Mouse (Mus musculus) limb, embryonic 14.5 days (tissue): ENCODE measurements around the gene Atp2a1. TPM values are rescaled to one million over a fixed set of nuclear protein-coding genes. Genes with fewer than 3 reads are reported as not detected.

Experiments
- ATAC-seq: fragments of 200-750 bp; cut with Nextera tagmentation; 2 replicates; pipeline ENCODE4 v1.8.0; 2017; ENCODE audit warnings: low read depth, moderate number of reproducible peaks, moderate TSS enrichment; ENCODE audit not compliant: low FRiP score
- DNase-seq: peaks from one replicate; pipeline ENCODE4 v3.0.0-alpha.2; 2015; ENCODE audit warnings: low spot score
- H3K27ac ChIP-seq: fragments of 300-500 bp; sonication (generic); replicated peaks from 2 replicates; pipeline ENCODE4 v1.5.1; 2014; ENCODE audit warnings: low read depth, mild to moderate bottlenecking, low read length, moderate library complexity, mixed read lengths
- H3K27me3 ChIP-seq: fragments of 300-500 bp; sonication (generic); 2 replicates; pipeline ENCODE4 v1.6.1; 2014; ENCODE audit warnings: low read length, mixed read lengths; ENCODE audit not compliant: control insufficient read depth, insufficient read depth
- H3K36me3 ChIP-seq: fragments of 300-500 bp; sonication (generic); 2 replicates; pipeline ENCODE4 v1.6.1; 2014; ENCODE audit warnings: mild to moderate bottlenecking, low read length, moderate library complexity, mixed read lengths; ENCODE audit not compliant: control insufficient read depth, insufficient read depth
- H3K4me1 ChIP-seq: fragments of 300-500 bp; sonication (generic); 2 replicates; pipeline ENCODE4 v1.6.1; 2014; ENCODE audit warnings: antibody characterized with exemption, low read length, mixed read lengths; ENCODE audit not compliant: control insufficient read depth, insufficient read depth
- H3K4me2 ChIP-seq: fragments of 300-500 bp; sonication (generic); replicated peaks from 2 replicates; pipeline ENCODE4 v1.6.1; 2014; ENCODE audit warnings: low read depth, mild to moderate bottlenecking, low read length, moderate library complexity; ENCODE audit not compliant: severe bottlenecking
- H3K4me3 ChIP-seq: fragments of 300-500 bp; sonication (generic); replicated peaks from 2 replicates; pipeline ENCODE4 v1.5.1; 2014; ENCODE audit warnings: low read length
- H3K9ac ChIP-seq: fragments of 300-500 bp; sonication (generic); 2 replicates; pipeline ENCODE4 v1.6.1; 2014; ENCODE audit warnings: mild to moderate bottlenecking, low read depth, low read length, moderate library complexity; ENCODE audit not compliant: severe bottlenecking
- H3K9me3 ChIP-seq: fragments of 300-500 bp; sonication (generic); 2 replicates; pipeline ENCODE4 v1.6.1; 2016; ENCODE audit warnings: low read length; ENCODE audit not compliant: control insufficient read depth
- POLR2A ChIP-seq: fragments of 200-500 bp; IDR thresholded peaks from 2 replicates; pipeline ENCODE4 v1.8.0; 2012; ENCODE audit warnings: inconsistent platforms, mild to moderate bottlenecking, moderate library complexity, borderline replicate concordance; ENCODE audit not compliant: insufficient read depth, insufficient read length; ENCODE audit errors: extremely low read depth
- WGBS: fragments of 180-500 bp; shearing (Covaris S2); extraction: QIAGEN DNeasy Blood & Tissue Kit; methylation state at CpG from one replicate; pipeline ENCODE4 v1.1.7; 2014; 5-methylcytosine and 5-hydroxymethylcytosine counted together
- polyA plus RNA-seq, 2 experiments: library from polyadenylated mRNA; depleted of rRNA in 1 of 2; stranded (reverse) in 1 of 2; unstranded in 1 of 2; fragments of >200 nt; fragmentation: Nextera tagmentation in 1 of 2; extraction: Ambion mirVana in 1 of 2; gene quantifications; 2 replicates each; pipeline versions ENCODE4 v1.2.1 to v1.2.3; 2012 to 2014

Atp2a1 gene
- polyA plus RNA-seq, 2 experiments = 89.8 to 131 TPM

- no peaks in the 10 kb centered on the region for H3K27me3 ChIP-seq
- no peaks in the 10 kb centered on the region for H3K9me3 ChIP-seq
- 0 out of 2 replicates have a peak, but pooled peaks cover 2% of the 10 kb centered on the region for H3K36me3 ChIP-seq
- H3K4me1 ChIP-seq = no peaks in the 10 kb centered on the region
- DNase-seq = no peak
- no peak overlapping the region for H3K4me2 ChIP-seq
- TF ChIP-seq POLR2A = no peak
- no peak overlapping the region for H3K4me3 ChIP-seq
- ATAC-seq = no peak
- H3K27ac ChIP-seq = no peak overlapping the region
- no peak overlapping the region for H3K9ac ChIP-seq
- 38% methylated on average over 7 of the region's 7 CpGs for WGBS
These were observed 9.0 kb downstream of the Atp2a1 start for GRCm38 (mm10) chr7:126453861-126454260.

GRCm38 (mm10) chr7:126452244-126452643 lies 10.7 kb downstream of the Atp2a1 start:
- H3K4me2 ChIP-seq = no peak overlapping the region
- WGBS = 94% methylated on average over 3 of the region's 3 CpGs
- H3K27ac ChIP-seq = no peak overlapping the region
- H3K9ac ChIP-seq = no peak overlapping the region
- no peaks in the 10 kb centered on the region for H3K4me1 ChIP-seq
- no peaks in the 10 kb centered on the region for H3K9me3 ChIP-seq
- H3K4me3 ChIP-seq = no peak overlapping the region
- no peak for TF ChIP-seq POLR2A
- ATAC-seq (no peak), DNase-seq (no peak)
- H3K36me3 ChIP-seq = peaks cover 11% of the 10 kb centered on the region; the same call in 1 of the 2 replicates
- no peaks in the 10 kb centered on the region for H3K27me3 ChIP-seq

GRCm38 (mm10) chr7:126450641-126451040 lies 12.3 kb downstream of the Atp2a1 start:
- Histone ChIP-seq H3K36me3 (peaks cover 26% of the 10 kb centered on the region), H3K27ac (no peak overlapping the region), H3K27me3 (no peaks in the 10 kb centered on the region), H3K9ac (no peak overlapping the region), H3K9me3 (no peaks in the 10 kb centered on the region), H3K4me2 (no peak overlapping the region), H3K4me3 (no peak overlapping the region), H3K4me1 (no peaks in the 10 kb centered on the region)
- 88% methylated on average over 6 of the region's 6 CpGs for WGBS
- no peak for TF ChIP-seq POLR2A
- no peak for DNase-seq
- no peak for ATAC-seq

GRCm38 (mm10) chr7:126449991-126450390 lies 12.9 kb downstream of the Atp2a1 start:
- Histone ChIP-seq H3K27ac (no peak overlapping the region), H3K4me1 (no peaks in the 10 kb centered on the region), H3K36me3 (peaks cover 32% of the 10 kb centered on the region), H3K9ac (no peak overlapping the region), H3K4me3 (no peak overlapping the region), H3K4me2 (no peak overlapping the region), H3K9me3 (no peaks in the 10 kb centered on the region), H3K27me3 (no peaks in the 10 kb centered on the region)
- TF ChIP-seq POLR2A = no peak
- ATAC-seq = no peak
- DNase-seq = no peak
- WGBS = 91% methylated on average over 18 of the region's 18 CpGs

GRCm38 (mm10) chr7:126448481-126448880 lies 14.4 kb downstream of the Atp2a1 start:
- H3K36me3 ChIP-seq = peaks cover 45% of the 10 kb centered on the region
- H3K27ac ChIP-seq = no peak overlapping the region
- ATAC-seq (no peak), DNase-seq (no peak)
- 92% methylated on average over 19 of the region's 19 CpGs for WGBS
- no peaks in the 10 kb centered on the region for H3K27me3 ChIP-seq
- no peak overlapping the region for H3K4me3 ChIP-seq
- no peak for TF ChIP-seq POLR2A
- no peaks in the 10 kb centered on the region for H3K4me1 ChIP-seq
- no peak overlapping the region for H3K4me2 ChIP-seq
- H3K9ac ChIP-seq = no peak overlapping the region
- no peaks in the 10 kb centered on the region for H3K9me3 ChIP-seq

GRCm38 (mm10) chr7:126446217-126446616 lies 16.7 kb downstream of the Atp2a1 start:
- Histone ChIP-seq H3K27ac (no peak overlapping the region), H3K9me3 (no peaks in the 10 kb centered on the region), H3K9ac (no peak overlapping the region), H3K4me3 (no peak overlapping the region), H3K36me3 (peaks cover 58% of the 10 kb centered on the region), H3K4me2 (no peak overlapping the region), H3K27me3 (no peaks in the 10 kb centered on the region), H3K4me1 (no peaks in the 10 kb centered on the region)
- ATAC-seq (no peak), DNase-seq (no peak)
- no peak for TF ChIP-seq POLR2A
- WGBS = 92% methylated on average over 20 of the region's 21 CpGs
